Mouse (Mus musculus) neural tube, embryonic 14.5 days (tissue): ENCODE results near the gene Jpt1. TPM values are rescaled to one million over a fixed set of nuclear protein-coding genes. Genes with fewer than 3 reads are reported as not detected.
"Not testable (repeated sequence)": the region's sequence is repeated elsewhere in the genome, so short reads cannot be mapped to it uniquely, and the experiment has no call there.

Source experiments
- ATAC-seq: fragments of 200-750 bp; cut with Nextera tagmentation; 2 replicates; pipeline ENCODE4 v1.8.0; 2017; ENCODE audit warnings: low read depth, mild to moderate bottlenecking, moderate TSS enrichment, moderate library complexity
- H3K27ac ChIP-seq: fragments of 300-500 bp; sonication (generic); 2 replicates; pipeline ENCODE4 v1.5.1; 2014; ENCODE audit warnings: low read depth, mild to moderate bottlenecking, control low read depth, low read length, moderate library complexity, mixed read lengths
- H3K27me3 ChIP-seq: fragments of 300-500 bp; sonication (generic); 2 replicates; pipeline ENCODE4 v1.6.1; 2014; ENCODE audit warnings: low read length; ENCODE audit not compliant: control insufficient read depth, insufficient read depth
- H3K36me3 ChIP-seq: fragments of 300-500 bp; sonication (generic); 2 replicates; pipeline ENCODE4 v1.6.1; 2014; ENCODE audit warnings: low read length, mixed read lengths; ENCODE audit not compliant: control insufficient read depth, insufficient read depth
- H3K4me1 ChIP-seq: fragments of 300-500 bp; sonication (generic); 2 replicates; pipeline ENCODE4 v1.6.1; 2014; ENCODE audit warnings: low read length; ENCODE audit not compliant: control insufficient read depth, insufficient read depth
- H3K4me2 ChIP-seq: fragments of 300-500 bp; sonication (generic); 2 replicates; pipeline ENCODE4 v1.6.1; 2014; ENCODE audit warnings: mild to moderate bottlenecking, low read depth, low read length, control low read depth
- H3K4me3 ChIP-seq: fragments of 300-500 bp; sonication (generic); 2 replicates; pipeline ENCODE4 v1.5.1; 2014; ENCODE audit warnings: low read depth, low read length, control low read depth, mixed read lengths
- H3K9ac ChIP-seq: fragments of 300-500 bp; sonication (generic); replicated peaks from 2 replicates; pipeline ENCODE4 v1.6.1; 2014; ENCODE audit warnings: low read depth, mild to moderate bottlenecking, control low read depth, low read length, mixed read lengths
- H3K9me3 ChIP-seq: fragments of 300-500 bp; sonication (generic); 2 replicates; pipeline ENCODE4 v1.6.1; 2016; ENCODE audit warnings: low read length; ENCODE audit not compliant: control insufficient read depth
- WGBS: fragments of 180-500 bp; shearing (Covaris S2); extraction: QIAGEN DNeasy Blood & Tissue Kit; methylation state at CpG from one replicate; pipeline ENCODE4 v1.1.7; 2014; 5-methylcytosine and 5-hydroxymethylcytosine counted together
- polyA plus RNA-seq: library from polyadenylated mRNA; unstranded; fragments of >200 nt; fragmentation: Nextera tagmentation; extraction: Ambion mirVana; gene quantifications from 2 replicates; pipeline ENCODE4 v1.2.1, GENCODE M21; 2014

Jpt1 gene
- polyA plus RNA-seq, 1 experiment from 2014 or later: 1,347 TPM

DNA sequence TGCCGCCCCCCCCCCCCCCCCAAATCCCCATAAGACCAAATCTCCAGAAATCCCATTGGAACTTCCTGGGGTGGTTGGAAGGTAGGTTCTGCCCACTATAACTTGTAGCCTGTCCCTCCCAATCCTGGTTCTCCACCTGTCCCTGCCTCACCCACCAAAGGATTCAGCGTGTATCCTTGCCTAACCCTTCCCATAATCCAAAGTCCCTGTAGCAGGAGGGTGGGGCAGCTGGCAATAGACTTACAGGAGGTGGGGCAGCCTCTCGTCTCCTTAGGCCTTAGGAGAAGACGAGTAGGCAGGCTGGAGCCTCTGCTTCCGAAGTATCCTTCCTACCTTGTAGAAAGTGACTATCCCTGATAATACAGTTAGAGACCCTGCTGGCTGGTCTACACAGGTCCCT lies 58.0 kb downstream of the Jpt1 start:
- ATAC-seq: no peak
- WGBS: 93% methylated on average over 5 of the region's 5 CpGs

DNA sequence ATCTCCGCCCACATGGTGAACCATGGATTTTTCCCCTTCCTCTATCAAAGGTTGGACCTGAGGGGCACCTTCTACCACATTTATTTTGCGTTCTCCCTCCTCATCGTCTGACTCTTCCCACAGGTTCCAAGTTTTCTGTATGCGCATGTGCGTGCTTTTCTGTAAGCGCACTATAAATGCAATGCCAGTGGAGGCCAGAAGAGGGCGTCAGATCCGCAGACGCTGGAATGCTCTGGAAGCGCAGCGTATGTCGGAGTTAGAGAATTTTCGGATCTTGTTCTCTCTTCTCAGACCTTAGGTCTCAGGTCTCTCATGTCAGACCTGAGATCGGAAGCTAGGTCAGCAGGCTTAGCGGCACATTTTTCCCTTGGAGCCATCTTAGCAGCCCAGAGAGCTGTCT lies 58.6 kb downstream of the Jpt1 start:
- H3K9ac ChIP-seq: no peak overlapping the region
- H3K9me3 ChIP-seq: no peaks in the 10 kb centered on the region
- H3K36me3 ChIP-seq: no peaks in the 10 kb centered on the region
- H3K4me2 ChIP-seq: no peak overlapping the region
- H3K27me3 ChIP-seq: no peaks in the 10 kb centered on the region
- no peak overlapping the region for H3K27ac ChIP-seq
- WGBS: 84% methylated on average over 15 of the region's 15 CpGs
- no peaks in the 10 kb centered on the region for H3K4me1 ChIP-seq
- no peak overlapping the region for H3K4me3 ChIP-seq
- ATAC-seq: no peak

More for the DNA sequence above, 58.0 kb downstream of the Jpt1 start:
- no peak overlapping the region for H3K27ac ChIP-seq
- no peak overlapping the region for H3K4me2 ChIP-seq
- no peak overlapping the region for H3K9ac ChIP-seq
- H3K4me3 ChIP-seq: no peak overlapping the region
- H3K4me1 ChIP-seq: no peaks in the 10 kb centered on the region
- no peaks in the 10 kb centered on the region for H3K36me3 ChIP-seq
- H3K27me3 ChIP-seq: no peaks in the 10 kb centered on the region
- H3K9me3 ChIP-seq: no peaks in the 10 kb centered on the region

DNA sequence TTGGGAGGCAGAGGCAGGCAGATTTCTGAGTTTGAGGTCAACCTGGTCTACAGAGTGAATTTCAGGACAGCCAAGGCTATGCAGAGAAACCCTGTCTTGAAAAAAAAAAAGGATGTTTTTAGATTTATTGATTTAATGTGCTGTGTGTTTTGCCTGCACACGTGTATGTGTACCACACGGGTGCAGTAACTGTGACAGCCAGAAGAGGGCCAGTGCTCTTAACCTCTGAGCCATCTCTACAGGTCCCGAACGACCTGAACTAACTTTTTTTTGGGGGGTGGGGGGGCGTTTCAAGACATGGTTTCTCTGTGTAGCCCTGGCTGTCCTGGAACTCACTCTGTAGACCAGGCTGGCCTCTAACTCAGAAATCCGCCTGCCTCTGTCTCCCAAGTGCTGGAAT lies 59.4 kb downstream of the Jpt1 start:
- H3K27me3 ChIP-seq, H3K36me3 ChIP-seq, H3K4me2 ChIP-seq, H3K9me3 ChIP-seq, H3K9ac ChIP-seq, ATAC-seq, H3K4me1 ChIP-seq, H3K4me3 ChIP-seq, H3K27ac ChIP-seq: not testable (repeated sequence)
- 82% methylated on average over 6 of the region's 6 CpGs for WGBS

DNA sequence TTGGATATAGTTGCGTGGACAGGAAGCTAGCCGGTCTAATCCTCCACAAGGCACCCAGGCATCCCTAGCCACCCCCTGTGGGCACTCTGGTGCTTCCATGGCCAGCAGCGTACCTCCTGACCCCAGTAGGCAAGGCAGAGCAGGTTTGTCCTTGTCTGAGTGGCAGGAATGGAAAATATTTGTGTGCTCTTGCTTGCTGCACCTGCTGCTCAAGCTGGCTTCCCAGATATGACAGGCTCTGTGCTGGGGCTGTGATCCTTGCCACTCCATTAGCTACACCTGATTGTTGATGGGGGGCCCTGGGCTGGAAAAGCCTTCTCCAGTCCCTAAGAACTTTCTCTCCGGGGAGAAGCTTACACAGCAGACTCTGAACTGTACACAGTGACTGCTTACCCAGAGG lies 60.9 kb downstream of the Jpt1 start:
- no peaks in the 10 kb centered on the region for H3K9me3 ChIP-seq
- no peak overlapping the region for H3K9ac ChIP-seq
- no peaks in the 10 kb centered on the region for H3K36me3 ChIP-seq
- no peak for ATAC-seq
- WGBS: 67% methylated on average over 4 of the region's 4 CpGs
- H3K4me2 ChIP-seq: no peak overlapping the region
- no peaks in the 10 kb centered on the region for H3K27me3 ChIP-seq
- no peak overlapping the region for H3K27ac ChIP-seq
- H3K4me3 ChIP-seq: no peak overlapping the region
- H3K4me1 ChIP-seq: no peaks in the 10 kb centered on the region

DNA sequence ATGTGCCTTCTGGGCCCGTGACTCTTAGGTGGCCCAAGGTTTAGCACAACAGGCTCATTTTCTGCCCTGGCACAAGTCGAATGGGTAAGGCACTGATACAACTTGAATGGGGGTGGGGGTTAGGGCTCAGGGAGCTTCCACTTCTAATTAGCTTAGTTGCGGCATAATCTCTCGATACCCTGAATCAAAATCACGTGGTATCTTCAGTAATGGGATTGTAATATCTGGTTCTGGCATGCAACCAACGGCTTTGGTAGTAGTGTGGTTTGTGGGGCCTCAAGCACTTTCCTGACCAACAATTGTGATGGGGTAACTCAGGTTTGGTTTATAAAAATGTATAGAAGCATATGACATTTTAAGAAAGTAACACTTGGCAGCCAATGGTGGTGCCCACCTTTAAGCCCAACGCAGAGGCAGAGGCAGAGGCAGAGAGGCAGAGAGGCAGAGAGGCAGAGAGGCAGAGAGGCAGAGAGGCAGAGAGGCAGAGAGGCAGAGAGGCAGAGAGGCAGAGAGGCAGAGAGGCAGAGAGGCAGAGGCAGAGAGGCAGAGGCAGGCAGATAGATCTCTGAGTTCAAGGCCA lies 61.8 kb downstream of the Jpt1 start:
- Histone ChIP-seq H3K9me3 (no peaks in the 10 kb centered on the region), H3K4me1 (no peaks in the 10 kb centered on the region), H3K36me3 (no peaks in the 10 kb centered on the region), H3K9ac (no peak overlapping the region), H3K4me2 (no peak overlapping the region), H3K27ac (no peak overlapping the region), H3K4me3 (no peak overlapping the region), H3K27me3 (no peaks in the 10 kb centered on the region)
- no peak for ATAC-seq
- WGBS: 83% methylated on average over 7 of the region's 7 CpGs

DNA sequence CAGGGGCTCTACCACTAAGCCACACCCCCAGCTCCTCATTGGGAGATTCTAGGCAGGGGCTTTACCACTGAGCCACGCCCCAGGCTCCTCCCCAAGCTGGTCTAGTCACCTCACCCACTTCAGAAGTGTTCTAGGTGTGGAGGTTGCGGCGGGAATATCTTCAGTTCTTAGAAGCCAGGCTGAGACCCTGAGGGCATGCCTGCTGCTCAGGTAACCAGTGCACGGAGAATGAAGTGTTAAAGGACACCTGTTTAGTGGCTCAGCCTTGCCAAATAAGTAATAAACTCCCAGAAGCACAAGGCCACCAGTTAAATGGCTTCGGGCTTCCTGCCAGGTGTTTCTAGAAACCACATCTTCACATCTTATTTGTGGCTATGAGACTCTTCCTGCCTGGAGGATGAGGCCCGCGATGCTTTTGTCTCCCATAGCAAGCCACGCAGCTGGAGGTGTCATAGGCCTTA lies 62.4 kb downstream of the Jpt1 start:
- WGBS: 87% methylated on average over 8 of the region's 8 CpGs

DNA sequence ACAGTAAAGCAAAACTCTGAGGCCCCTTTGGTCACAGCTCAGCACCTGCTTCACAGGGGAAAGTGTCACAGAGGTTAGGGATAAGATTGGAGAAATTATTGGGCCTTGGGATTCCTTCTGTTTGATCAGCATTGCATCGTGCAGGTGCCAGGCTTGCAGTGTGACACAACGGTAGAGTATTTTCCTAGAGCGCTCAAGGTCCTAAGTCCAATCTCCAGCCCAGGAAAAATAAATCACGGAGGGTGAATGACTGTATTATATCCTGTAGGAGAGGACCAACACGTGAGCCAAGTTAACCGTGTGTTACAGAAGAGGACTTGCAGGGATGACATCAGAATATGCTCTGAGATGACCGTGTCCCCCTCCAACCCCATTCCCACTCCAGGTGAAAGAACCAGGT lies 64.0 kb downstream of the Jpt1 start:
- 90% methylated on average over 7 of the region's 7 CpGs for WGBS
- Histone ChIP-seq H3K9ac (no peak overlapping the region), H3K4me2 (no peak overlapping the region), H3K27ac (no peak overlapping the region), H3K36me3 (no peaks in the 10 kb centered on the region), H3K27me3 (no peaks in the 10 kb centered on the region), H3K4me3 (no peak overlapping the region), H3K4me1 (no peaks in the 10 kb centered on the region), H3K9me3 (no peaks in the 10 kb centered on the region)
- no peak for ATAC-seq

More for the DNA sequence above, 62.4 kb downstream of the Jpt1 start:
- Histone ChIP-seq H3K9ac (no peak overlapping the region), H3K4me1 (no peaks in the 10 kb centered on the region), H3K4me2 (no peak overlapping the region), H3K36me3 (no peaks in the 10 kb centered on the region), H3K9me3 (no peaks in the 10 kb centered on the region), H3K27me3 (no peaks in the 10 kb centered on the region), H3K4me3 (no peak overlapping the region), H3K27ac (no peak overlapping the region)
- no peak for ATAC-seq

DNA sequence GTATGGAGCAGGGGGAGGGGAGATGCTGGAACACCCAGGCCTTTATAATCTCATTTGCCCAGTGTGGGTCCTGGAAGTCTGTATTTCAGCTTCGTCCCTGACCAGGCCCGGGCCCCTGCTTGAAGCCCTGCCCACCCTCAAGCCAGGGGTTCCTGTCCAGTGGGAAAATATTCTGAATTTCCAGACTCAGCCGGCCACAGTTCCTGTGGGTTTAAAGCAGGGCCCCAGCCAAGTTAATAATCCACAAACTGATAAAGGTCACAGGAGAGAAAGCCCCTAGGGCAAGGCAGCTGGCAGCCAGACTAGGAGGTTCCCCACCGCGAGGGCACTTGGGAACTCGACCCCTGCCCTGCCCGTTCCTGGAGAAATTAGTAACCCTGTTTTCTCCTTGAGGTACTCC lies 65.2 kb downstream of the Jpt1 start:
- H3K4me1 ChIP-seq: no peaks in the 10 kb centered on the region
- no peak overlapping the region for H3K4me2 ChIP-seq
- H3K36me3 ChIP-seq: no peaks in the 10 kb centered on the region
- H3K9ac ChIP-seq: no peak overlapping the region
- no peak for ATAC-seq
- no peak overlapping the region for H3K27ac ChIP-seq
- H3K9me3 ChIP-seq: no peaks in the 10 kb centered on the region
- no peaks in the 10 kb centered on the region for H3K27me3 ChIP-seq
- no peak overlapping the region for H3K4me3 ChIP-seq
- WGBS: 46% methylated on average over 7 of the region's 7 CpGs

DNA sequence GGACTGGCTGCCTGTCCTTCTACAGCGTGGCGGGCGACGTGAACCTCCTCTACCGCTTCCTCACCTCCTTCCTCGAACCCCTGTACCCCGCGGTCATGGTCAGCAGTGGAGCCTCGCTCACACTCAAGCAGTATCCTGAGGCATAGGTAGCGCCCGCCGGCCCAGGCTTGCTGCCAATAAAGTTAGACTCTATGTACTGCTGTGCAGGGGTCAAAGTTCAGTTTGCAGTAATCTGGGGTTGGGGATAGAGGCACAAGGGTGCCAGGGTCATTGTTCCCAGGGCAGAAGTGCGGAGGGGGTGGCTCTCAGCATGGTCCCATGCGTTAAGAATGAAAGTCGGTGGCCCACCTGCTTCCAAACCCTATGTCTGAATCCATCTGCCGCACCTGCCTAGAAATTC lies 66.1 kb downstream of the Jpt1 start:
- Histone ChIP-seq H3K4me1 (no peaks in the 10 kb centered on the region), H3K27ac (no peak overlapping the region), H3K27me3 (no peaks in the 10 kb centered on the region), H3K36me3 (no peaks in the 10 kb centered on the region), H3K9me3 (no peaks in the 10 kb centered on the region), H3K4me3 (no peak overlapping the region), H3K4me2 (no peak overlapping the region), H3K9ac (no peak overlapping the region)
- WGBS: 90% methylated on average over 16 of the region's 16 CpGs
- no peak for ATAC-seq
